Mouse (Mus musculus): ENCODE data around the gene Hist1h4f. TPM values are rescaled to one million over a fixed set of nuclear protein-coding genes. Genes with fewer than 3 reads are reported as not detected.
"Not testable (repeated sequence)": the region's sequence is repeated elsewhere in the genome, so short reads cannot be mapped to it uniquely, and the experiment has no call there.

Hist1h4f gene
- polyA plus RNA-seq, 1 experiment from 2014 or later, result 0.46 TPM

DNA sequence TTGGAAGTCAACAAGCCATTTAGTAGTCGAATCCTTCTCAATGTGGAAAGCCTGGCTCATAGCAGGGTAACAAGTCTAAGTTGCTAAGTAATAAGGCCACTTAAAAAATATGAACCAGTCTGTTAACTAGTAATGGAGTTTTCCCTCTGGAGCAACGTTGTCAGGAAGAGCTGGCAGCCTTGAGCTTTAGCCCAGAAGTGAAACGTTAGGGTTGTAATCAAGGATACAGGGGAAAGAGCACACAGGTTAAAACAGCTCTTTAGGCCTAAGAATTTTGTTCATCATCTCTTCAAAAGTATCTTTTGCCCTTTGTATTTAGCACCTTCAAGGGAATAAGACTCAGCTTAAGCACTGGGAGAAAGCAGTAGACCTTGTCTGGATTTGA lies 695 bp downstream of the Hist1h4f start:
- Histone ChIP-seq H3K27ac (ENCODE audit: low read depth, low read length) (peak overlapping the region; percentile 76), H3K4me1 (replicated peaks; ENCODE audit: control insufficient read depth, insufficient read depth, low read length) (no peaks in the 10 kb centered on the region), H3K9me3 (ENCODE audit: control insufficient read depth) (no peaks in the 10 kb centered on the region), H3K9ac (ENCODE audit: low read depth, low read length) (peak overlapping the region; percentile 12; the same call in 1 of the 2 replicates), H3K4me3 (ENCODE audit: low read depth, low read length) (peak overlapping the region; percentile 38), H3K27me3 (replicated peaks; ENCODE audit: control insufficient read depth, insufficient read depth, low read length) (no peaks in the 10 kb centered on the region), H3K36me3 (ENCODE audit: control insufficient read depth, insufficient read depth) (no peaks in the 10 kb centered on the region), H3K4me2 (replicated peaks; ENCODE audit: low read depth) (peak overlapping the region; percentile 64)
- ATAC-seq, result no peak
- WGBS, result 3% methylated on average over 3 of the region's 3 CpGs
- TF ChIP-seq CTCF (IDR thresholded peaks at IDR 0.05; ENCODE audit: low read depth), result no peak

DNA sequence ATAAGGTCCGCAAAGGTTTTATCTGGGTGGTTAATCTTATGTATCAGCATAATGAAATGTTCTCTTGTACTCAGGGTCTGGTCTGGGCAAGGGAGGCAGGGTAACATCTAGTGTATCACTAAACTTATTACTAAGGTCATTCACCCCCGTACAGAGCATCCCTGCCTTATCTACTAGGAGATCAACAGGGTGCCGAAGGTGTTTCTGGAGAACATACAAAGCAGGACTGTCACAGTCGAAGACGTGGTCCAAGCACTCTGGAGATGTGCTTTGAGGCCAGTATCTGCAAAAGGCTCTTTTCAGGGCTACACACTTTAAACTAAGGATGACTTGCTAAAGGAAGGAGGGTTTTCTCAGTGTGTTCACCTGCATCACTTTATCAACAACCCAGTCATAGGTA lies 4.8 kb downstream of the Hist1h4f start:
- no peak overlapping the region for H3K9ac ChIP-seq (ENCODE audit: low read depth, low read length)
- no peak for TF ChIP-seq CTCF (IDR thresholded peaks at IDR 0.05; ENCODE audit: low read depth)
- H3K4me1 ChIP-seq (replicated peaks; ENCODE audit: control insufficient read depth, insufficient read depth, low read length), result no peaks in the 10 kb centered on the region; the same call in 1 of the 2 replicates
- 71% methylated on average over 5 of the region's 5 CpGs for WGBS
- H3K4me3 ChIP-seq (ENCODE audit: low read depth, low read length), result no peak overlapping the region
- H3K9me3 ChIP-seq (ENCODE audit: control insufficient read depth), result no peaks in the 10 kb centered on the region
- ATAC-seq, result no peak
- no peaks in the 10 kb centered on the region for H3K27me3 ChIP-seq (replicated peaks; ENCODE audit: control insufficient read depth, insufficient read depth, low read length)
- H3K4me2 ChIP-seq (replicated peaks; ENCODE audit: low read depth), result no peak overlapping the region
- H3K36me3 ChIP-seq (ENCODE audit: control insufficient read depth, insufficient read depth), result no peaks in the 10 kb centered on the region
- no peak overlapping the region for H3K27ac ChIP-seq (ENCODE audit: low read depth, low read length)

DNA sequence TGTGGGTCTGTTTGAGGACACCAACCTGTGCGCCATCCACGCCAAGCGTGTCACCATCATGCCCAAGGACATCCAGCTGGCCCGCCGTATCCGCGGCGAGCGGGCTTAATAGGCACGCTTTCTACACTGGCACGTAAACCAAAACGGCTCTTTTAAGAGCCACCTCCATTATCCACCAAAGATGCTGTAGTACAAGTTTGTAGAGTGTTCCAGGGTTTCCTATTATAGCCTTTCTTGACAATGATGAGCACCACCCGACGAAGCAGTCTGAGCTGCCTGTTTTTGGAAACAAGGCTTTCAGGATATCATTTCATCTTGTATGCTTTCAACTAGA lies 6.7 kb downstream of the Hist1h4f start:
- ATAC-seq, result not testable (repeated sequence)

DNA sequence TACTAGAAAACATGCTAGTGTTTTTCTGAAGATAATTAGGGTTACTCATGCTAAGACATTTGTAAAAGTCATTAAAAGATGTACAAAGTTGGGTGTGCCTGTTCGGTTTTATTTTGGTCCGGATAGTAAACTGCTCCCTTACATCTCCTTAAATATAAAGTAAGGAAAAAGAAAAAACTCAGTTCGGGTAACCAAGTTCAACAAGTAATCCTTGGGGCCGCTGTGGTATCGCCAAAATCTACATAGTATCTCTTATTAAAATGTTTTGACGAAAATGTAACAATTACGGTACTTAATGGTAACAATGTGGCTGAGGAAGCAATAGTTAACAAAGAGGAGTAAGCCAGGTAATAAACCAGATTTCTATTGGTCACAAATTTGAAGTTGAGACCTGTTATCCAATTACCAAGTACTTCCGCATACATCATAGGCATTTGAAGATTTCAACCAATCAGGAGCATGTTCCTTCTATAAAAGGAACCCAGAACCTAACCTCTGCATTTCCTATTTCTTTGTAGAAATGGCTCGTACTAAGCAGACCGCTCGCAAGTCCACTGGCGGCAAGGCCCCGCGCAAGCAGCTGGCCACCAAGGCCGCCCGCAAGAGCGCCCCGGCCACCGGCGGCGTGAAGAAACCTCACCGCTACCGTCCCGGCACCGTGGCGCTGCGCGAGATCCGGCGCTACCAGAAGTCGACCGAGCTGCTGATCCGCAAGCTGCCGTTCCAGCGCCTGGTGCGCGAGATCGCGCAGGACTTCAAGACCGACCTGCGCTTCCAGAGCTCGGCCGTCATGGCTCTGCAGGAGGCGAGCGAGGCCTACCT lies 7.3 kb downstream of the Hist1h4f start, which contains the start of gene Hist1h3f:
TSS of gene Hist1h3f (plus strand) at position 88 of the 822 bp plus-strand sequence.
- H3K4me3 ChIP-seq (ENCODE audit: low read depth, low read length), result peak within 1 kb of the TSS; percentile 36
- H3K4me2 ChIP-seq (replicated peaks; ENCODE audit: low read depth), result peak within 1 kb of the TSS; percentile 78
- no peaks in the 10 kb centered on the region for H3K36me3 ChIP-seq (ENCODE audit: control insufficient read depth, insufficient read depth)
- no peaks in the 10 kb centered on the region for H3K27me3 ChIP-seq (replicated peaks; ENCODE audit: control insufficient read depth, insufficient read depth, low read length)
- H3K9me3 ChIP-seq (ENCODE audit: control insufficient read depth), result no peaks in the 10 kb centered on the region
- ATAC-seq, result peak; percentile 91
- no peak for TF ChIP-seq CTCF (IDR thresholded peaks at IDR 0.05; ENCODE audit: low read depth)
- peak within 1 kb of the TSS; percentile 73 for H3K27ac ChIP-seq (ENCODE audit: low read depth, low read length)
- H3K4me1 ChIP-seq (replicated peaks; ENCODE audit: control insufficient read depth, insufficient read depth, low read length), result no peaks in the 10 kb centered on the region; the same call in 1 of the 2 replicates
- WGBS, result 1% methylated on average over 22 of the region's 45 CpGs
- peak within 1 kb of the TSS; percentile 40 for H3K9ac ChIP-seq (ENCODE audit: low read depth, low read length)

More for the DNA sequence above, 6.7 kb downstream of the Hist1h4f start:
- under 1% methylated on average over 11 of the region's 14 CpGs for WGBS
- not testable (repeated sequence) for H3K9me3 ChIP-seq (ENCODE audit: control insufficient read depth); H3K36me3 ChIP-seq (ENCODE audit: control insufficient read depth, insufficient read depth); H3K27ac ChIP-seq (ENCODE audit: low read depth, low read length); H3K27me3 ChIP-seq (replicated peaks; ENCODE audit: control insufficient read depth, insufficient read depth, low read length); H3K9ac ChIP-seq (ENCODE audit: low read depth, low read length); H3K4me1 ChIP-seq (replicated peaks; ENCODE audit: control insufficient read depth, insufficient read depth, low read length)
- Histone ChIP-seq H3K4me2 (replicated peaks; ENCODE audit: low read depth) (peak overlapping the region; percentile 78), H3K4me3 (ENCODE audit: low read depth, low read length) (peak overlapping the region; percentile 36)

DNA sequence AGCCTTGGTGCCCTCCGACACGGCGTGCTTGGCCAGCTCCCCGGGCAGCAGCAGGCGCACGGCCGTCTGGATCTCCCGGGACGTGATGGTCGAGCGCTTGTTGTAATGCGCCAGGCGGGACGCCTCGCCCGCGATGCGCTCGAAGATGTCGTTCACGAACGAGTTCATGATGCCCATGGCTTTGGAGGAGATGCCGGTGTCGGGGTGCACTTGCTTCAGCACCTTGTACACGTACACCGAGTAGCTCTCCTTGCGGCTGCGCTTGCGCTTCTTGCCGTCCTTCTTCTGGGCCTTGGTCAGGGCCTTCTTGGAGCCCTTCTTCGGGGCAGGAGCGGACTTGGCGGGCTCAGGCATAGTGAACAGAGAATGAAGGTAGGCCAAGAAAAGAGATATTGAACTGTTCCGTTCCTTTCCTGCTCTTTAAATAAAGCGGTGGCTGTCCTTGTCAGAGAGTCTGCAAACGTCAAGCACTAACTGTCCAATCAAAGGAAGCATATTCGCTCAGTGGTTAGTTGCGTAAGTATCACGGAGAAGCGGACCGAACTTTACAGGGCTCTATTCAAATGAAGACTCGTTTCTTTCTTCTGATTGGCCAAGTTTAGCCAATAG lies 8.3 kb downstream of the Hist1h4f start, which contains the start of gene Hist1h2bh:
TSS of gene Hist1h2bh (minus strand) at position 394 of the 609 bp plus-strand sequence.
- H3K9me3 ChIP-seq (ENCODE audit: control insufficient read depth); H3K27me3 ChIP-seq (replicated peaks; ENCODE audit: control insufficient read depth, insufficient read depth, low read length); H3K4me1 ChIP-seq (replicated peaks; ENCODE audit: control insufficient read depth, insufficient read depth, low read length); H3K36me3 ChIP-seq (ENCODE audit: control insufficient read depth, insufficient read depth): not testable (repeated sequence)
- H3K4me3 ChIP-seq (ENCODE audit: low read depth, low read length), result peak within 1 kb of the TSS; percentile 36
- peak; percentile 89 for ATAC-seq
- under 1% methylated on average over 34 of the region's 42 CpGs for WGBS
- peak within 1 kb of the TSS; percentile 40 for H3K9ac ChIP-seq (ENCODE audit: low read depth, low read length)
- peak within 1 kb of the TSS; percentile 78 for H3K4me2 ChIP-seq (replicated peaks; ENCODE audit: low read depth)
- peak within 1 kb of the TSS; percentile 66 for H3K27ac ChIP-seq (ENCODE audit: low read depth, low read length)

DNA sequence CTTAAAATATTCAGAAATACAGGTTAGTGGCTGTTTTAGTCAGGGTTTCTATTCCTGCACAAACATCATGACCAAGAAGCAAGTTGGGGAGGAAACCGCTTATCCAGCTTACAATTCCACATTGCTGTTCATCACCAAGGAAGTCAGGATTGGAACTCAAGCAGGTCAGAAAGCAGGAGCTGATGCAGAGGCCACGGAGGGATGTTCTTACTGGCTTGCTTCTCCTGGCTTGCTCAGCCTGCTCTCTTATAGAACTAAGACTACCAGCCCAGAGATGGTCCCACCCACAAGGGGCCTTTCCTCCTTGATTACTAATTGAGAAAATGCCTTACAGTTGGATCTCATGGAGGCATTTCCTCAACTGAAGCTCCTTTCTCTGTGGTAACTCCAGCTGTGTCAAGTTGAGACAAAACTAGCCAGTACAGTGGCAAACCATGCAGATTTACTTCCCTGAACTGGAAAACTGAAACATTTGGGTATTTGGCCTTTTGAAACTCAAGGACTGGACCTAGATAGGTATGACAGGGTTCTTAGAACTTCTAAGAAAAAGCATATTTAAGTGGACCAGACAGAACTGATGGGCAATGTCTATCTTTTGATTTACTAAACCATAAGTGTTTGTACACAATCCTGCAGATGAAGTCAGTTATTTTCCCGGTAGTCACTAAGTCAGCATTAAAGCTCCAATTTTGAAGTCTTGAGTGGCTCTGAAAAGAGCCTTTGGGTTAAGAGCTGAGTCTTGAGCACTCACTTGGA lies 9.0 kb downstream of the Hist1h4f start:
- H3K9me3 ChIP-seq (ENCODE audit: control insufficient read depth); H3K27me3 ChIP-seq (replicated peaks; ENCODE audit: control insufficient read depth, insufficient read depth, low read length); ATAC-seq; H3K4me1 ChIP-seq (replicated peaks; ENCODE audit: control insufficient read depth, insufficient read depth, low read length); H3K36me3 ChIP-seq (ENCODE audit: control insufficient read depth, insufficient read depth): not testable (repeated sequence)
- 9% methylated on average over 3 of the region's 3 CpGs for whole genome bisulfite sequencing
- peak overlapping the region; percentile 64; the same call in 1 of the 2 replicates for H3K27ac ChIP-seq (ENCODE audit: low read depth, low read length)
- peak overlapping the region; percentile 40; the same call in 1 of the 2 replicates for H3K9ac ChIP-seq (ENCODE audit: low read depth, low read length)
- peak overlapping the region; percentile 36 for H3K4me3 ChIP-seq (ENCODE audit: low read depth, low read length)
- peak overlapping the region; percentile 78 for H3K4me2 ChIP-seq (replicated peaks; ENCODE audit: low read depth)
